Mouse (Mus musculus): ENCODE measurements around the gene Tmem130.

Tmem130 gene

DNA sequence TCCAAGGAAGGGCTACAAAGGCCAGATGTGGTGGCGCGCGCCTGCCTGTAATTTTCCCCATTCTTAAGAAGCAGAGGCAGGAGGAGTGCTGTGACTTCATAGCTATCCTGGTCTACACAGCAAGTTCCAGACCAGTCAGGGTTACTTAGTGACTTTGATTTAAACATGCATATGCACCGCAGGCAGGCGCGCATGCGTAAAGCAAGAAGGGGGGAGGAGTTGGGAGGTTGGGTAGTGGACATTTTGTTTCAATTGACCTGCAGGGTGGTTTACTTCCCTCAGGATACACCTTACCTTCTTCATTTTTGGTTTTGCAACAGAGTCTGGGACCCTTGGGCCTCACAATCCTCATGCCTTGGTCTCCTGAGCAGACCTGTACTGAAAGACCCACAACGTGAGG lies 32.4 kb downstream of the Tmem130 start:
- DNase-seq = no peak

DNA sequence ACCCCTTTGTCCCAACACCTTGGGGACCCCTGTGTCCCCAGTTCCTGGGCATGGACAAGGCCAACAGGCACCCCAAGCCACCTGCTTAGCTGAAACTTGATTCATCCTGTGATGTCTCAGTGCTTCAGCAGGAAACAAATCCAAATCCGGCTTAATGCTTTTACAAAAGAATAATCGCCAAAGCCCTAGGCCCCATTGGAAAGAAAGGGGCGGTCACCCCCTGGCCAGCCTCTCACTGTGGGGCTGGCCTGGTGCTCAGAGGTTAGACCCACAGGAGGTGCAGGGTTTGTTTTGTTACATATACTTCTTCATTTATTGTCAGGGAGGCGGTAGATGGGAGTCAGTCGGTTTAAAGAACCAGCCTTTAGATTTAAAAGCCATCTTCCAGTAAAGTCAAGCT lies 33.4 kb downstream of the Tmem130 start:
- no peak for DNase-seq

DNA sequence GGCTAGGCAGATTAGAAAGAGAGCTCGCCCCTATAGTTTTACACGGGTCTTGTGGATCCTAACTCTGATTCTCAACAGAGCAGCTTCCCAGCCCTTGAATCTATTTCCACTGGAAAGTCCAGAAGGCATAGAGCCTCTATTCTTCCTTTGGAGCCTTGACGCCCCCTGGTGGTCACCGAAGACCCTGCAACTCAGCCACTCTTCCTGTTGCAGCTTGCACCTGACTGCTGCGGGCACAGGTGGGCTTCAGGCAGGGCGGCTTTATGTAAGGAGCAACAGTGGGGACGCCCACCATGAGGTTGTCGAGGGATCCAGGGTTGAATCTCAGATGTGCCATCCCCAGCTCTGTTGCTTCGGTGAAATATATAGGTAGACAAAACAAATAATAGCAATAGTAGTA lies 34.5 kb downstream of the Tmem130 start:
- DNase-seq = peak; percentile 94 to 97

GRCm38 (mm10) chr5:144725554-144725953 lies 36.1 kb downstream of the Tmem130 start:
- DNase-seq = no peak

- no peak for DNase-seq
Measured at GRCm38 (mm10) chr5:144724926-144725325, 36.7 kb downstream of the Tmem130 start.

DNA sequence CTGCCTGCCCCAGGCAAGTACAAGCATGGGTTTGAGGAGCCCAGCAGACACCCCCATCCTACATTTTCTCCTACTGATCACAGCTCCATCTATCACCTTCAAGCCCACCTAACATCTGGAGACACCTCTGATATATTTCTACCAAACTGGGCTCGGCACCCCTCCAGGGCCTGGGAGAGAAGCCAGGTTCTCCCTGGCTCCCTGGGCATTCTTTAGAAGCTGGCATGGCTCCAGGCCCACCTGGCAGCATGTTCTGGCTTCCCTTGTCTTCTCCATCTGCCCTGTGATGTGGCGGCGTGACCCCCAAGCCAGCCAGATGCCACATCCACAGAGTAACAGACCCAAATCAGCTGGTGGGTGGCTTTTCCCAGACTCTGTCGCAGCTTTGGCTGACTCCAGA lies 41.3 kb downstream of the Tmem130 start:
- peak; percentile 80 to 84 for DNase-seq

GRCm38 (mm10) chr5:144719781-144720180 lies 41.8 kb downstream of the Tmem130 start:
- peak; percentile 47 to 59 for DNase-seq

DNA sequence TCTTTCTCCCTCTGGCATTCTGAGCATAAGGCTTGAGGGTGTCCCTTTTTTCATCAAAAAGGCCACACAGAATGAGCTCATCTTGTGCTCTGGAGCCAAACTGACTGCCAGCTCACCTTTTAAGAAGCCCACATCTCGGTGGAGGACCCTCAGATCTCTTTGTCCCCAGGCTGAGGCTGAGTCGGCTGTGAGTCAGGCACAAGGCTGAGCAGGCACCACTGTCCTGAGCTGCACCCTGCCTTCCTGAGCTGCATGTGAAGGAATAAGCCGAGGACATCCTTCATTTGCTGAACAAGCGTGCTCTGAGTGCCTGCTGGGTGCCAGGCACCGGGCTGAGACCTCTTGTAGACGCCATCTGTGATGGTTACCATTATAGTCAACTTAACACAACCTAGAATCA lies 44.4 kb downstream of the Tmem130 start:
- peak in 1 of 2 experiments; percentile 23 for DNase-seq

DNA sequence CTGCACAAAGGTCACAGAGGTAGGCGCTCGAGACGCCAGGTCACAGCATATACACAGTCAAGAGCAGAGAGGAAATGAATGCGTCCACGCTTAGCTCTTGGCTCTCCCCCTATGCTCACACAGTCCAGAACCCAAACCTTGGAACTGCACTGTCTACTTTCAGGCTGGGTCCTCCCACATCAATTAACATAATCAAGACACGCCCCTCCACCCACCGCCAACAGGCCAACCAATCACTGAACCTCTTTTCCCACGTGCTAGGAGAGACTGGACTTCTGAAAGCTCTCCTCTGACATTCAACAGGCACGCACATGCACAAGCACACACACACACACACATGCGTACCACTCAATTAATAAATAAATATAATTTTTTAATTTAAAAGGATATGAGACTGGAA lies 48.2 kb downstream of the Tmem130 start:
- no peak for DNase-seq

- peak; percentile 84 to 88 for DNase-seq
Measured at GRCm38 (mm10) chr5:144707603-144708002, 54.0 kb downstream of the Tmem130 start.

DNA sequence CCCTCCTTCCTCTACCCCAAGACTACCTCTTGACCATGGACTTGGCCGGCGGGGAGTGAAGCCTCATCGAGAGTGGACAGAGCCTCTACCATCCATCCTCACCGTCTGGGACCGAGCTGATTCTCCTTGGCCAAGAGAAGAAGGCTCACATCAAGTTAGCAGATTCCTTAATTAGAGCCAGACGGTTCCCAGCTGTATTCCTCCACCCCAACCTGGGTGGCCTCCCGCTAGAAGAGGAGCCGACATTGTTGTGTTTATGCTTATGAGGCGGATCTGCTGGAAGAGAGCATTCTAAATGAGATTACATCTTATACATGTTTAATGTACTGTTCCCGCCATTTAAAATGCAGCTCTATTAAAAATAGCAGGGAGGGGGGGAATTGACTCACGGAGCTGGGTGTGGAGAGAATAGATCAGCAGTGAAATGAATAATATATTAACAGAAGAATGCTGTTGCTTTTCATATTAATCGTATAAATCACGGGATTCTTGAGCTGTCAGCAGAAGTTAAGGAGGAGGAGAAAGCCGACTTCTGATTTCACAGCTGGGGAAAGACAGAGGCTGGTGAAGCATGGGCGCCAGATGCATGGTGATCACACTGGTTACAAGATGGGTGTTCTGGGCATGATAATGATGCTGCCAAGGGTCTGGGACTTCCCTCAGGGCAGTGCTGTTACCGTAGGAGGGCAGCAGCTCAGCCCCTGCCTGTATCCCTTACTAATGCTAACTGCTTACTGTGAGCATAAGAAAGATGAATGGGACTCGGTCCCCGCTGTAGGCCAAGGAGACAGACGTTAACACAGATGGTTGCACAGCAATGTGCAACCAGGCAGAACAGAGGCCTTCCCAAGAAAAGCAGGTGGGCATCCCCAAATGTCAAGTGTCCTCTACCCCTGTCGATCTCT lies 57.9 kb downstream of the Tmem130 start:
- peak; percentile 83 to 89 for DNase-seq

DNA sequence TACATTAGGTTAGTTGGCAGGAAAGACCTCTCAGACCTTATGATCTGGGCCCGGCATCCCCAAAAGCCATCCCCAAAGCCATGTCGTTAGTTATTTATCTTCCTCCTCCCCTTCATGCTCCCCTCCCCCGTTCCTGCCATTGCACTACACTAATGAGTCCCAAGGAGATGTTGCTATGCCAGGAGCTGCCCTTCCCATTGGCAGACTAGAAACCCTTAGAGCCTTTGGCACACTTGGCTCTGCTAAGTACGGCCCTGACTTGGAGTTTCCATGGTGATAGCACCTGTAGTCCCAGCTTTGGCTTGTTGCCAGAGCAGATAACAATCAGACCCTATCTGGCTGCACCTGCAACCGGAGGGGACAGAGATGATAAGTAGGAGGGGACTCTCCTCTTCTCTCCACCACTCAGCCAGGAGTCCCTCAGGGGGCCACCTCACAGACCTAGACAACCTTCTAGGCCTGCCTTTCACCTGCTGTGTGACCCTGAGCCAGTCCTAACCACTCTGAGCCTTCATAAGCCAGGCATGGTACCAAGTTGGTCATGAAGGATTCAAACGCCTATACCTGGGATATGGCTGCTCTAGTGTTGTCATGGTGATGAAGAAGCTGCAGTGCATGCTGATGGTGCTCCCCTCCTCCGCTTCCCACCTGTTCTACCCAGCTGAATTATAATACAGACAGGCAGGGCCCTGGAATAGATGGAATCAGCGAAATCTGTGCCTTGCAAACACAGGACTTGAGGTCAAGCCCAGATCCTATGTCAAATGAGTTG lies 66.1 kb downstream of the Tmem130 start:
- peak; percentile 45 to 55 for DNase-seq

DNA sequence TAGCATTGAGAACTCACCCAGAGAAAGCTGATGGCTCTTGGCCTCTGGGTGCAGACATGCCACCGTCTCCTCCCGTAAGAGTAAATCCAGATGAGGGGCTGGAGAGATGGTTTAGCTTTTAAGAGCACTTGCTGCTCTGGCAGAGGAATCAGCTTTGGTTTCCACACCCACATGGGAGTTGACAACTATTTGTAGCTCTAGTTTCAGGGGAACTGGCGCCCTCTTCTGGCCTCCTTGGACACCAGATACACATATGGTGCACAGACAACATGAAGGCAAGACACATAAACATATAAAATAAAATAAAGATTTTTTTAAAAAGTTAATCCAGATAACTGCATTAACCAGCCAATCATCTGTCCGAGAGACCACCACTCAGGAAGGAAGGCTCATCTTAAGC lies 67.5 kb downstream of the Tmem130 start:
- peak in 1 of 2 experiments; percentile 33 for DNase-seq

GRCm38 (mm10) chr5:144691421-144691820 lies 70.2 kb downstream of the Tmem130 start:
- DNase-seq = no peak

GRCm38 (mm10) chr5:144688371-144688770 lies 73.2 kb downstream of the Tmem130 start:
- DNase-seq = peak; percentile 62 to 70
